Mouse (Mus musculus) lung, postnatal 4 days (tissue): ENCODE measurements around the gene Adamts14.

ENCODE experiments used
- DNase-seq, 2 experiments: peaks; one replicate each; pipeline ENCODE4 v3.0.0; 2021

Gene Adamts14

DNA sequence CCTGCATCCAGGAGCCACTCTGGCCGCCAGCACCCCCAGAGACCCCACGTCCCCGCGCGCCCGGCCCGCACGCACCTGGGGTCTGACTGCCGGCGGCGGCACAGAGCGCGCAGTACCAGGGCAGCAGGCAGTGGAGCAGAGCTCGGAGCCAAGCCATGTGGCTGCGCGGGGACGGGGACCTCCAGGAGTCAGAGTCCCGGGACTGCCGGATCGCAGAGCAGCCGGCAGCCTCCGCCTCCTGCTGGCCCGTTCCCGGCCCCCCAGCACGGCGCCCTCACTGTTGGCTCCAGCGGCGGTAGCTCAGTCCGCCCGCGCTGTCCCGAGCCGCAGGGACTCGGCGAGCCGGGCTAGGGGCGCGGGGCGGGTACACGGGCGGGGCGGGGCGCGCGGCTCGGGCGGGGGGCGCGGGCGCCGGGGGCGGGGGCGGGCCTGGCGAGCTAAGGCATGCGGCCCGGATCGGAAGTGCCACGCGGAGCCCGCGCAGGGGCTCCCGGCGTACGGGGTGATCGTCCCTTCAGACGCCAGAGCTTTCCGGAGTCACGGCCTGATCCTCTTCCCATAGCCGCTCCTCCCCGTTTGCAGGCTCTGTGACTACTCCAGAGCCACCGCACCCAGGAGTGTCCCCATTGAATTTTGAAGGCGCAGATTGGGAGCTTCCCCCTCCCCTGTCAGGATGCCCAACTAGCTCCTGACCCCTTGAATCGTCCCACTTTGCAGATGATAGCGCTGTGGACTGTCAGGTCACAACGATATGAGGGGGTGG is at the start of gene Adamts14:
Gene Adamts14, minus strand, starts transcription at position 358 of the 763 bp plus-strand sequence.
- DNase-seq = peak; percentile 44 to 67

DNA sequence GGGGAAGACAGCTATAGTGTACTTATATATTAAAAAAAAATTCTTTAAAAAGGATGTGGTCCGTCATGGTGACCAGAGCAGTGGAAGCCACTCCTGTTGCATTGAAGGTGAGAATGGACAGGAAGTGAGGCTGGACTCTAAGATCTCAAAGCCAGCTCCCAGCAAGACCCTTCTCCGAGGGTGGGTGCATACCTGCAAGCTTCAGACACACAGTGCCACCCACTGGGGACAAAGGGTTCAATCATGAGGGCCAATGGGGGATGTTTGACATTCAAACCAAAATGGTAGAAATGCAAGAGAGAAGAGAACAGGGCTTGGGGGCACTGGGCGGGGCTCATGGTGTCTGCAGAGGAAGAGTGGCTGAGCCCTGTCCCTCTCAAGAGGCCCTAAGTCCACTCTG is 45.3 kb upstream of the Adamts14 start:
- DNase-seq = no peak

DNA sequence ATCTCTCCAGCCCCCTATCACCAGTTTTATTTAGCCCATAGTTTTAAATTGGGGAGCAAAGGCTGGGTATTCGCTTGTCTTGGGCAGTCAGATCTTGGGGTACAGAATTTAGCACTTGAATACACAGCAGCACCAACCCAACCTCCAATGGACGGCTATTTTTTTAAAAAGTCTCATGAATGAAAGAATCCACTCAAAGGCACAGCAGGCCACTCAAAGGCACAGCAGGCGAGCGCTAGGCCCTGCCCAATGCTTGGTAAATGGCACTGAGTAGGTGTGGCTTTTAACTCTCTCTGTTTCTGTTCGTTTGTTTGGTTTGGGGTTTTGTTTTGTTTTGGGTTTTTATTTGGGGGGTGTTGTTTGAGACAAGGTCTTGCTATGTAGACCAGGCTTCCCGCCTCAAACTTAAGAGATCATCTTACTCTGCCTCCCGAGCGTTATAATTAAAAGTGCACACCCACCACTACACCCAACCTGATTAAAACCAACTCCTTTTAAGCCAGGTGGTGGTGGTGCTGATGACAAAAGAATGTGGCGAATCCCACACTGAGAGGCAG is 42.2 kb upstream of the Adamts14 start:
- DNase-seq = no peak

DNA sequence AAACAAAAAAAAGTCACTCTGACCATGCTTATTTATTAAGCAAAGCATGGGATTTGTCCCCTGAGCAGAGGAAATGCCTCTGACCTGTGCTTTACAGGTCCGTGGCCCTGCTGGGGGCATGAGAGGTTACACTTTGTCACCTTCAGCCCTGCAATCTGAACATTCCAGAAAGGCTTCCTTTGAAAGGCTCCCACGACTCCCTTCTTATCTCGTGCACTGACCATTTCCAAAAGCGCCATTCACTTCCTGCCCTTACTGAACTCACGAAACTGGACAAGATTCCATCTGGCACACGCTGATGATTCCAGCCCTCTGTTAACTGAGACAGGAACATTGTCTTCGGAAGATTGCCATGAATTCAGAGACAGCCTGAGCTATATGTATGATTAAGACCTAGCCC is 40.5 kb upstream of the Adamts14 start:
- no peak for DNase-seq

DNA sequence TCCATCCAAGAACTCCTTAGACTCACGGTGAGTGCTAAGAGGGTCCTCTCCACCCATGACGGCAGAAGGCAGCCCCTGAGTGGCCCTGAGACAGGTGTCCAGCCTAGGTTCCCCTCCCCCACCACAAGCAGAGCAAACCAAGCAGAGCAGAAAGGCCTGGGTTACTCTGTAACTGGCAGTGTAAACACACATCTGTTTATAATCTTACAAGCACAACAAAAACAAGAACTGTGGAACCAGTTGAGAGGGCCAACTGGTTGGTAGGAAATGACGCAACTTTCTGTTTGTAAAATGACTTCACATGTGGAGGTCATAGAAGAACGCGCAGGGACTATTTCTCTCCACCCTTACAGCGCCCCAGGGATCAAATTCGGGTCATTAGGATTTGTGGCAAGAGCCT is 39.5 kb upstream of the Adamts14 start:
- DNase-seq = no peak

DNA sequence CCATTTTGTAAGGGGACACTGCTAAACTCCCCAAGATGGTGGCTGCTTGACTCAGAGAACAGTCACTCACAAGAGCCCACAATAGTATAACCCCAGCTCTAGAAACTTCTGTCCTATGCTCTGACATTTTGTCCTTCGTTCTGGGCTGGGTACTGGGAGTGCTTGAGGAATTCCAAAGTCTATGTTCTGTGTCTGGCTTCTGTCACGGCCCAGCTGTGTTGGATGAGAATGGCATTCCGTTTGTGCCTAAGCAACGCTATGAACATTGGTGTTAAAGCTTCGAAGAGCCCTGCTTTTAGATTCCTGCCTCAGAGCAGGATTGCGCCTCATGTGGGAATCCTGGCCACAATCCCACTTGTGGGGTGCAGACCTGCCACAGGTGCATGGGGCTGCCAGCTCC is 38.9 kb upstream of the Adamts14 start:
- DNase-seq = no peak

DNA sequence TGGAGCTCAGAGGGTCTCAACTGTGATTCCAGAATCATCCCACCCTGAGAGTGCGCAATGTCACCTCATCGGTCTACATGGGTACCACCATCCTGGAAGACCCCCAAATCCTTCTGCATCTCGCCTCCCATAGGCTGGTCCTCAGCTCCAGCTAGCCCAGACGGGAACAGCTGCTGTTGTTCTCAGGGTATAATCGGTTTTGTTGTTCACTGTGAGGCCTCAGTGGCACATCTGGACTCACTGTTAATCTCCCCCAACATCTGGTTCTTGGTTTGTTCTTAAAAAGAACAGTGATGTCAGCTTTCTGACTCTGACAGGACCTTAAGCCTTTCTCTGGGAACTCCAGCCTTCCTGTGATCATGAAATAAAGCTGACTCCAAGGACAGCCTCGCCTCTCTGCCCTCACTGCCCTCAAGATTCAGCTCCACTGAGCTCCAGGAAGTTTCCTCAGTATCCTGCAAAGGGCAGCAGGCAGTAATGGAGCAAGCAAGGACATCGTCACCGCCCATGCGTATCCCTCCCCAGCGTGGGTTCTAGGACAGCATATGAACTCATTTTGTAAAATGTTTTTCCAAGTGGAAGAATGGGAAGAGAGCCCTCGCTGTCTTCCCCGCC is 35.6 kb upstream of the Adamts14 start:
- DNase-seq = no peak

DNA sequence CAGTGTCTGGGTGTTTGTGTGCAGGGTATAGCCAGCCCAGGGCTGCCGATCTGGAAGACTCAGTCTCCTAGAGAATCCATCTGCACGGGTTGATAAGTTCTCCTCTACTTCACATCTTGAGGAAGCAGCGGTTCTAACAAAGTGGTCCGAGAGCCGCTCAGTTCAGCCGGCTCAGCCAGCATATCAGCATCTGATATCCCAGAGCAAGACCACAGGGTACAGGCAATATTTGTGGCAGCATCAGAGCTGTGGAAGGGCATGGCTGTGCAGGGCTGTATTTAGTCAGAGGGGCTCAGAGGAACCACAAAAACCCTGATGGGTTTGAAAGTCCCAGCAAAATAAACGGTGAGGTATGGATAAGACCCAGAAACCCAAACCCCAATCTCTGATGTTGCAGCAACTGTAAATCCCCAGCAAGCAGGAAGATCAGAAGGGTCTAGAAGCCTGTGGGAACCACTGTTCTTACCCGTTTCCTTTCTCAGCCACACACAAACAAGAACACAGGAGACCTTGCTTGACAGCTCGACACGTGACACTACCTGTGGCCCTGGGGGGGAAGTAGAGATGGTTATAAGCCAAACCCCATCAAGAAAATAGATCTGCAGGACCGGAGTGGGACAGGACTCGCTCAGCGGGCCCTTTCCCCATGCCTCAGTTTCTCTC is 32.8 kb upstream of the Adamts14 start:
- no peak for DNase-seq

DNA sequence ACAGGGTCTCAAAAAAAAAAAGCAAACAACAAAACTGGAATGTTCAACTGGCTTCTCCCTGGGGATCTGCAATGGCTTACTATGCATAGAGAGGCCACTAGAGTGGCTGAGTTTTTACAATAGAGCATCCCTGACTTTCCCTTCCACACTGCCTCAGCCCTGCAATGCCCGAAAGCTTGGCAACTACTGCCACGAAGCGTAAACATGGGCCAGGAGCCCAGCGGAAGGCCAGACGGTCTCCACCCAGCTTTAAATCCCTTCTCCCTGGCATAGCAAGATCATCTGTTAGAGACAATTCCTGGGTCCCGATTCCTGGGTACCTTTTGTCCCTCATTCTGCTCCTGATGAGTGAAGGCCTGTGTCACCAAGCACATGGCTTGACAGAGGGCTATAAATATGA is 30.8 kb upstream of the Adamts14 start:
- peak; percentile 50 to 60 for DNase-seq

DNA sequence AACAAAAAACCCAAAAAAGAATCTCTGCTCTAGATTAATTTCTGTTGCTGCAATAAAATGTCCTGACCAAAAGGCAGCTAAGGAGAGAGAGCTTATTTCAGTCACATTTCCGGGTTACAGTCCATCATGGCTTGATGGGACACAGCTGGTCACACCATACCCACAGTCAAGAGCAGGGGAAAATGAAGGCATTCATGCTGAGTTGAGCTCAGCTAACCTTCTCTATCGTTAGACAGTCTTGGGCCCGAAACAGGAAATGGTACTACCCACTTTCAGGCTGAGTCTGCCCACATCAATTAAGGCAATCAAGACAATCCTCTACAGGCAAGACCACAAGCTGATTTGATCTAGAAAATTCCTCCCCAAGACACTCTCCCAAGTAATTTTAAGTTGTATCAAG is 27.8 kb upstream of the Adamts14 start:
- no peak for DNase-seq

DNA sequence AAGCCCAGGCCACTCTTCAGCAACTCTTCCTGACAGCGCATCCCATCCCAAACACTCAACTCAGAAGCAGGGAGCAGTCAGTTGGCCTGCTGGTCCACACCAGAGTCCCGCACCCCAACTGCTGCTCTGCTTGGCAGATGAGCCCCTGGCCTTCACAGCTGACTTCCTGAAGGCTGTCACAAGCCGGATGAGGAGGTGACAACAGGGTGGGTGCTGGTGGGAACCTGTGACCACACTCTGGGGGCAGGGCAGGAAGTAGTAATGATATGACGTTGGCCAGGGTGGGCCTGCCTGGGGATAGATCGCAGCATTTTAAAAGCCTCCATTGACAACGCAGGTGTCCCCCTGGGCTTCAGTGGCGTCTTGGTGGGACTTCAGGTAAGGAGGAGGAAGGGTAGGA is 24.2 kb upstream of the Adamts14 start, which contains the start of gene Prf1:
Gene Prf1, plus strand, starts transcription at position 357 of the 400 bp plus-strand sequence.
- peak in 1 of 2 experiments; percentile 36 for DNase-seq

DNA sequence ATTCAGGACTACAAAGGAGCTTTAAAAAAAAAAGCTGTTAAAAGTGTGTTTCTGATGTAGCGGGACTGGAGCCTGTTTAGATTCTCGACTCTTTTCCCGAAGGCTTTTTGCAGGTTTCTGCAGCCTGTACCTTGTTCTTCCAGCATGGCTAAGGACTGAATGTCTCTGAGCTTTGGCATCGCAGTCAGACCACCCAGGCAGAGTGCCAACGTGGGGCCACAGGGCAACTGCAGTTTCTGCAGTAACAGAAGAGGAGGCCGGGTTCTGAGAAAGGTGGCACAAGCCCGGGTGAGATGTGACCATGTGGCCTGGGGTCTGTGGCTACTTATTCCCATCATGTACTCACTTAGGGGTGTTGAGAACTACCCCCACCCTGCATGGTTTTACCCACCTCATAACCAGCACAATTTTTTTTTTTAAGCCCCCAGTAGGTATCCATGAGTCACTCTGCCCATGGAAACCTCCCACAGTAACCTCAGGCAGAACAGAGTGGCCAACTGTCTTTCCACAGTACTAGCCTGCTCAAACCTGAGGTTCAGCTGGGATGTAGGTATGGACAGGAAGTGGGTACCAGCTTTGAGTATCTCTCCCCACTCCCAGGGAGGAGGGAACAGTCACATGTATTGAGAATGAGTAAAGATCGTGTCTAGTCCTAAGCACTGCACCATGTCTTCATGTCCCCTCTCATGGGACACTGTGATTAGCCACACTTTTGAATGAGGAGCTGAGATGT is 23.6 kb upstream of the Adamts14 start:
- no peak for DNase-seq

DNA sequence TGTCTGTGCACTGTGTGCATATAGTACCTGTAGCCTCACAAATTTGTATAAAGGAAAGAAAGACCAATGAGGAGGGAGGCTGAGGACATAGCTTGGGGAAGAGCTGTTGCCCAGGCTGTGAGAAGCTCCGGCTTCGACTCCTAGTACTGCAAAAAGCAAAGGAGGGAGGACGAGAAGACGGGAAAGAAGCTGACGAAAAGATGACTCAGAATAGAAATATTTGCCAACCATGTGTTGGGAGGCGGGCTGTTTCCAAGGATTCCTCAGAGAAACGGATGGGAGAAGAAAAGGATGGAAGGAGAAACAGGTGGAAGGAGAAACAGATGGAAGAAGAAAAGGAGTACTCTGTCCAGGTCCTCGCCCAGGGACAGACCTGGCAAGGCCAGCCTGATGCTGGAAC is 21.0 kb upstream of the Adamts14 start:
- no peak for DNase-seq

DNA sequence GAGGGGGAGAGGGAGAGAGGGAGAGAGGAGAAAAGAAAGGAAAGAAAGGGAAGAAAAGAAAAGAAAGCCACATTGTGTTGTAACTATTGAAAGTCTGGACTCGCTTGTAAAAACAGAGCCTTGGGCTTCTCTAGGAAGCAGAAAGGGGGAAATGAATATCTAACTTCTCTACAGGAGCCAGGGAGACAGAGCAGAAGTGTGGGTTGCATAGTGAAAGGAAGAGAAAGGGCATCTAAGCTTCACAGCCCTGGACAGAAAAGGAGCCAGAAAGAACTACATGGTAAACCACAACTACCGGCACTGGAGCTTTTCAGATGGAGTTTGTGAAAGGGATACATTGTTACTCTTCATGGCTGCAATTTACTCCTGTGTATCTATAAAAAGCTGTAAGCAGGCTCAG is 17.2 kb upstream of the Adamts14 start:
- DNase-seq = no peak

DNA sequence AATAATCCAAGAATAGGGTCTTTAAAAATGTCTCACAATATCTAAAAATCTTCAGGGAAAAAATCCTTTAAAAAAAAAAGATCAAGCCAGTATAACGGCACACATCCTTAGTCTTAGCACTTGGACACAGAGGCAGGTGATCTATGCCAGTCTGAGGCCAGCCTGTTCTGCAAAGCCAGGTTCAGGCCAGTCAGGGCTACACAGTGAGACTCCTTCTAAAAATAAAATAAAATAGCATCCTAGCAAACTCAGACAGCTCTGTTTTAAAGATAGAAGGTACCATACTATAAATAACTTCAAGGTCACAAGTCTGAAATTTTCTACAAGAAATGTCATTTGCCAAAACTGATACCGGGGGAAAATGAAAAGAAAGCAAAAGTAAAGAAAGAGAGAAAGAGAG is 16.8 kb upstream of the Adamts14 start:
- no peak for DNase-seq

DNA sequence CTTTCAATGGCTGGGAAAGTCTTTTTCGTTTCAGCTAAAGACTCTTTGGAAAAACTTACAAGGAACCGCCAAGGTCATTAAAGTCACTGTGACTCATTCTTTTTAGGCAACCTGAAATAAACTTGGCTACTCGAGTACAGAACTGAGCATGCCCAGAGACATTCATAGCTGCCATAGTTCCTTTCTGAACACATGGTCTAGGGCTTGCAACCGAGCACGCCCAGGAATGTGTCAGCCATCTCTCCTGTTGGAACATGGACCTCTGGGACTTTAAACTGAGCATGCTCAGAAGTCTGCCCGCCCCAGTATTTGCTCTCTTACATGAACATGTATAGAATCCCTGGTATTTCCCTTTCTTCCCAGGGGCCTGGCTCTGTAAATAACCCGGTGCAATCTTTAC is 13.0 kb upstream of the Adamts14 start:
- DNase-seq = peak in 1 of 2 experiments; percentile 48

DNA sequence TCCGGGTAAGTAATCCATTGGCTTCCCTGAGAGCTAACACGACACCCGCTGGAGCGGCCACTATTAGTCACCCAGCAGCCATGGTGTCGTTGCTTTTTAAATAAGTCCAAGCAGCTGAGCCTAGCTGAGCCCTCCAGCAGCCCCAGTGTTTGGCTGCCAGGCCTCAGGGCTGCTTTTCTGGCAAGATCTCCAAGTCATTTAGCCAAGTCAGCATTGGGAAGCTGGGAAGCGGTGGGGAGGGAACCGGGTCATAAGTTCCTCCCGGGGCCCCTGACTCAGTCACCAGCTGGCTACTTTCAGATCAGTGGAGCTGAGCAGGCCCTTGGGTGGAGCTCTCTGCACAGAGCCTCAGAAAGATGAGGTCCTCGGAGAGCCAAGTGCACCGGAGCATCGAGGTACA is 12.0 kb upstream of the Adamts14 start:
- peak; percentile 55 to 86 for DNase-seq

DNA sequence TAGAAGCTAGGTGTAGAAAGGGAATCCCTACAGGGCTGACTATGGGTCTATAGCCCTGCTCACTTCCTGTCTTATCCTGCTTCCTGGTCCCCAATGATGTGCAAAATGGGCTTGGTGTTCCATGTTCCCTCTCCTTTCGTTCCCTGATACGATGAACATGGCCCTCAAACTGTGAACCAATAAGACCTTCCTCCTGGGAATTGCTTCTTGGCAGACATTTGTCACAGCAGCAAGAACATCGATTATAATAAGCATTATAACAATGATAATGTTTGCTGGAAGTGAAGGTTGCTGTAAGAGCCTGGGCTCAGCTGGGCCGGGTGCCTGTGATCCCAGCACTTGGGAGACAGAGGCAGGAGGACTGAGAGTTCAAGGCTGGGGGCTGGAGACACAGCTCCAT is 11.1 kb upstream of the Adamts14 start:
- no peak for DNase-seq

DNA sequence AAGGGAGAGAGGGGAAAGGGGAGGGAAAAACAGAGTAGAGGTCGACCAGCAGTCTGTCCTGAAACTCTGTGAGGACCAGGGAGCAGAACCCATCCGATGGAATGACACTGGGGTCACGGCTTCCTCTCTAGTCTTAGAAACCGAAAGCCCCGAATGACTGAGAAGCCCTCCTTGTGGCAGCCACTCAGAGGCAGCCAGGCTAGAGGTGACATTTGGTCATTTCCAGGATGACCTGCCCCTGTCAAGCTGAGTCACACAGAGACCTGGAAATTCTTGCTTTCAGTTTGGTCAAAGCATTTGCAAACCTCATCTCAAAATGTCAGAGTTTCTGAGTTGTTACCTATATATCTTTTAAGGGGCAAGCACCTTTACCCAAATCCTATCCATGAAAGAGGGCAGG is 7.9 kb upstream of the Adamts14 start:
- DNase-seq = no peak

DNA sequence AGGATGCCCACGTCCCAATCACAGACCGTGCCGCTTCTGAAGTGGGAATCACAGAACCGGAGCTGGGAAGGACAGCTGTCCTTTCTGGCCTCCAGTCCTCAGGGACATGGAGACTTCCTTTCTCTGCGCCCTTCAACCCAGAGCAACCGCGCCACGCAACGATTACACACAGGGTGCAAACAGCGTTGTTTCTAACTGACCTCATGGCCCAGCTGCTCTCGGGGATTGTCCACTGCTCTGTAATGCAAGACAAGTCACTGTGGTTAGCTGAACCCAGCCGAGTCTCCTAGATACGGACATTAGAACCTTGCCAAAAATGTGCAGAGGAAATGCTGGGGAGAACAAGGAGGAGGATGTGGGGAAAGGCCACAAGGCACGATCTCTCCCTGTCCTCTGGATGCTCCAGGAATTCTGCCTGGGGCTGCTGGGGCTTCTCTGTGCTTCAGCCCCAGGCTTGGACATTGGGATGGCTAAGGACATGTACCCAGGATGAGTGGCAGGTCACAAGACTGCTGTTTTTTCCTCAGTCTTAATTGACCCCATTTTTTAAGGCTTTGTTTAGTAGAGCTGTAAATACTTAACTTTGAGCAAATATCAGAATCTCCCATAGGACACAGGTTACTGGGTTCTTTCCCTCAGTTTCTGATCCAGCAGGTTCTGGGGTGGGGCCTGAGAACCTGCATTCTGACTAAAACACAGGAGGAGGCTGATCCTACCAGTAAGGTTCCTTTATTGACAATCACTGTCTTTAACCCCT is 4.9 kb upstream of the Adamts14 start:
- peak; percentile 54 to 80 for DNase-seq

DNA sequence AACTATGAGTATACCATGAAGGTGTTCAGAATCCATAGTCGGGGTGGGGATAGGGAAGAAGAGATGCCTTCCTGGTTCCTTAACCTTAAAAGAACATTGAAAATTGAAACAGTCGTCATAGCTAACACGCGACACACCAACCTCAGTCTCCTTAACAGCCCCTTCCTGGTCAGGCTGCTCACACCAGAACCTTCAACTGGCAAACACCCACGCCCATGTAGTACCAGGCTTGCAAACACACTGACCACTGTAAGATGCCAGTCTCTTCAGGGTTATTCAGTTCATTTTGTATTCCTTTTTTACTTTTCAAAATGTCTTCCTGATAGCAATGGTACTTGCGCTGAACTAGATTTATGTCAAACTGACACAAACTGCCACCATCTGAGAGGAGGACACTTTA is 3.8 kb upstream of the Adamts14 start:
- no peak for DNase-seq

DNA sequence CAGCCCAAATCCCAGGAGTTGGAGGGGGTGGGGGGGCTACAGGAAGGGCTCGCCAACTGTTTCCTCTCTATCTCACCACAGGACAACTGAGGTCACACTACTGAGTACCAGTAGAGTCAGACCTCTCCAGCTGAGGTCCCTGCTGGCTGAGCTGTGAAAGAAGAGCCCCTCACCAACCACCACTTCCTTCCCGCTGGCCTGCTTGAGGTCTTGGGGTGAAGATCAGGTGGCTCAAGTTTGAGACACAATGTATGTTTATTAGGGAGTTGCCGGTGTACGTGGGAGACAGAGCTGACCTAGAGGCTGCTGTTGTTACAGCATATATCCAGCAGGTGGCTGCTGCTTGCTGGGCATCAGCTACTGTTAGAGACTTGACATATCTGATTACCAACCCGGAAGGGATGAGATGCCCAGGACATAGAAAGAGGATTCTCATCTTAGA is 2.5 kb upstream of the Adamts14 start:
- DNase-seq = peak in 1 of 2 experiments; percentile 40
